Mouse (Mus musculus) midbrain, embryonic 12.5 days (tissue): ENCODE data around the gene Fanci. TPM values are rescaled to one million over a fixed set of nuclear protein-coding genes. Genes with fewer than 3 reads are reported as not detected.

Experiments used
- ATAC-seq: fragments of 200-750 bp; cut with Nextera tagmentation; 2 replicates; pipeline ENCODE4 v1.8.0; 2017; ENCODE audit warnings: low read depth, moderate TSS enrichment, moderate library complexity; ENCODE audit not compliant: low FRiP score
- H3K27ac ChIP-seq: fragments of 300-500 bp; sonication (generic); replicated peaks from 2 replicates; pipeline ENCODE4 v1.5.1; 2016; ENCODE audit warnings: mild to moderate bottlenecking
- H3K27me3 ChIP-seq: fragments of 300-500 bp; sonication (generic); 2 replicates; pipeline ENCODE4 v1.6.1; 2016; ENCODE audit warnings: mild to moderate bottlenecking
- H3K36me3 ChIP-seq: fragments of 300-500 bp; sonication (generic); 2 replicates; pipeline ENCODE4 v1.6.1; 2016
- H3K4me1 ChIP-seq: fragments of 300-500 bp; sonication (generic); 2 replicates; pipeline ENCODE4 v1.6.1; 2016
- H3K4me2 ChIP-seq: fragments of 300-500 bp; sonication (generic); replicated peaks from 2 replicates; pipeline ENCODE4 v1.6.1; 2016; ENCODE audit warnings: mild to moderate bottlenecking, moderate library complexity
- H3K4me3 ChIP-seq: fragments of 300-500 bp; sonication (generic); 2 replicates; pipeline ENCODE4 v1.5.1; 2016; ENCODE audit warnings: mild to moderate bottlenecking
- H3K9ac ChIP-seq: fragments of 300-500 bp; sonication (generic); replicated peaks from 2 replicates; pipeline ENCODE4 v1.6.1; 2016; ENCODE audit warnings: mild to moderate bottlenecking, moderate library complexity
- H3K9me3 ChIP-seq: fragments of 300-500 bp; sonication (generic); 2 replicates; pipeline ENCODE4 v1.6.1; 2016; ENCODE audit warnings: mild to moderate bottlenecking
- WGBS: fragments of 180-500 bp; shearing (Covaris S2); methylation state at CpG from one replicate; pipeline ENCODE4 v1.1.7; 2016; 5-methylcytosine and 5-hydroxymethylcytosine counted together
- polyA plus RNA-seq: library from polyadenylated mRNA; unstranded; fragments of >200 nt; fragmentation: Nextera tagmentation; extraction: Ambion mirVana; gene quantifications from 2 replicates; pipeline ENCODE4 v1.2.1, GENCODE M21; 2016

Gene Fanci
- polyA plus RNA-seq, 1 experiment from 2014 or later = 13.9 TPM

- no peak overlapping the region for H3K9ac ChIP-seq
- WGBS = 56% methylated on average over 5 of the region's 5 CpGs
- H3K4me3 ChIP-seq = no peak overlapping the region
- H3K36me3 ChIP-seq = no peaks in the 10 kb centered on the region
- H3K4me1 ChIP-seq = peaks cover 30% of the 10 kb centered on the region
- H3K4me2 ChIP-seq = no peak overlapping the region
- H3K27me3 ChIP-seq = no peaks in the 10 kb centered on the region
- no peak overlapping the region for H3K27ac ChIP-seq
- H3K9me3 ChIP-seq = no peaks in the 10 kb centered on the region
- ATAC-seq = no peak
Observed at GRCm38 (mm10) chr7:79390141-79390708, 1.5 kb upstream of the Fanci start.

- no peaks in the 10 kb centered on the region for H3K9me3 ChIP-seq
- H3K36me3 ChIP-seq = no peaks in the 10 kb centered on the region
- 31% methylated on average over 3 of the region's 3 CpGs for WGBS
- no peaks in the 10 kb centered on the region for H3K27me3 ChIP-seq
- H3K4me1 ChIP-seq = peaks cover 28% of the 10 kb centered on the region
- peak overlapping the region; percentile 69 for H3K4me3 ChIP-seq
- H3K9ac ChIP-seq = peak overlapping the region; percentile 60
- H3K27ac ChIP-seq = peak overlapping the region; percentile 79
- ATAC-seq = peak; percentile 8; the same call in 1 of the 2 replicates
- peak overlapping the region; percentile 93 for H3K4me2 ChIP-seq
Observed at GRCm38 (mm10) chr7:79391471-79391870, 258 bp upstream of the Fanci start.

- Histone ChIP-seq H3K36me3 (no peaks in the 10 kb centered on the region), H3K9ac (no peak overlapping the region; the same call in 1 of the 2 replicates), H3K27ac (no peak overlapping the region), H3K9me3 (no peaks in the 10 kb centered on the region), H3K27me3 (no peaks in the 10 kb centered on the region), H3K4me3 (peak overlapping the region; percentile 69), H3K4me1 (peaks cover 21% of the 10 kb centered on the region), H3K4me2 (peak overlapping the region; percentile 93)
- WGBS = 70% methylated on average over 9 of the region's 9 CpGs
- no peak for ATAC-seq
Observed at GRCm38 (mm10) chr7:79392860-79393513, 1.3 kb downstream of the Fanci start.

GRCm38 (mm10) chr7:79393924-79394323 lies 2.2 kb downstream of the Fanci start:
- no peak for ATAC-seq
- H3K4me3 ChIP-seq = no peak overlapping the region
- H3K27me3 ChIP-seq = no peaks in the 10 kb centered on the region
- 97% methylated on average over 7 of the region's 7 CpGs for WGBS
- no peaks in the 10 kb centered on the region for H3K9me3 ChIP-seq
- no peak overlapping the region for H3K4me2 ChIP-seq
- no peak overlapping the region for H3K9ac ChIP-seq
- peaks cover 15% of the 10 kb centered on the region for H3K4me1 ChIP-seq
- H3K27ac ChIP-seq = no peak overlapping the region
- H3K36me3 ChIP-seq = no peaks in the 10 kb centered on the region

- no peak overlapping the region for H3K4me2 ChIP-seq
- no peaks in the 10 kb centered on the region for H3K9me3 ChIP-seq
- no peak overlapping the region for H3K4me3 ChIP-seq
- H3K27ac ChIP-seq = no peak overlapping the region
- 73% methylated on average over 7 of the region's 7 CpGs for WGBS
- no peak overlapping the region for H3K9ac ChIP-seq
- no peak for ATAC-seq
- H3K4me1 ChIP-seq = peaks cover 15% of the 10 kb centered on the region
- H3K27me3 ChIP-seq = no peaks in the 10 kb centered on the region
- H3K36me3 ChIP-seq = no peaks in the 10 kb centered on the region
Observed at GRCm38 (mm10) chr7:79394666-79395065, 2.9 kb downstream of the Fanci start.

GRCm38 (mm10) chr7:79395186-79395585 lies 3.5 kb downstream of the Fanci start:
- H3K27ac ChIP-seq = no peak overlapping the region
- H3K36me3 ChIP-seq = no peaks in the 10 kb centered on the region
- no peaks in the 10 kb centered on the region for H3K27me3 ChIP-seq
- no peak overlapping the region for H3K4me3 ChIP-seq
- H3K4me1 ChIP-seq = peaks cover 15% of the 10 kb centered on the region
- no peaks in the 10 kb centered on the region for H3K9me3 ChIP-seq
- no peak overlapping the region for H3K4me2 ChIP-seq
- no peak overlapping the region for H3K9ac ChIP-seq
- 85% methylated on average over 7 of the region's 7 CpGs for WGBS
- ATAC-seq = no peak

- no peak overlapping the region for H3K27ac ChIP-seq
- H3K9ac ChIP-seq = no peak overlapping the region
- H3K4me1 ChIP-seq = peaks cover 9% of the 10 kb centered on the region
- no peak for ATAC-seq
- no peaks in the 10 kb centered on the region for H3K27me3 ChIP-seq
- no peaks in the 10 kb centered on the region for H3K36me3 ChIP-seq
- no peaks in the 10 kb centered on the region for H3K9me3 ChIP-seq
- H3K4me2 ChIP-seq = no peak overlapping the region
- H3K4me3 ChIP-seq = no peak overlapping the region
- 86% methylated on average over 10 of the region's 10 CpGs for WGBS
Observed at GRCm38 (mm10) chr7:79397446-79397963, 5.8 kb downstream of the Fanci start.

- no peak for ATAC-seq
- H3K27ac ChIP-seq = no peak overlapping the region
- H3K36me3 ChIP-seq = no peaks in the 10 kb centered on the region
- H3K4me1 ChIP-seq = 0 out of 2 replicates have a peak, but pooled peaks cover 2% of the 10 kb centered on the region
- no peak overlapping the region for H3K9ac ChIP-seq
- H3K4me2 ChIP-seq = no peak overlapping the region
- WGBS = 91% methylated on average over 8 of the region's 8 CpGs
- H3K4me3 ChIP-seq = no peak overlapping the region
- H3K9me3 ChIP-seq = no peaks in the 10 kb centered on the region
- no peaks in the 10 kb centered on the region for H3K27me3 ChIP-seq
Observed at GRCm38 (mm10) chr7:79398426-79398825, 6.7 kb downstream of the Fanci start.

GRCm38 (mm10) chr7:79398971-79399370 lies 7.2 kb downstream of the Fanci start:
- Histone ChIP-seq H3K4me3 (no peak overlapping the region), H3K36me3 (no peaks in the 10 kb centered on the region), H3K9me3 (no peaks in the 10 kb centered on the region), H3K27me3 (no peaks in the 10 kb centered on the region), H3K9ac (no peak overlapping the region), H3K4me2 (no peak overlapping the region), H3K4me1 (0 out of 2 replicates have a peak, but pooled peaks cover 2% of the 10 kb centered on the region), H3K27ac (no peak overlapping the region)
- no peak for ATAC-seq
- WGBS = 69% methylated on average over 12 of the region's 12 CpGs

- Histone ChIP-seq H3K9ac (no peak overlapping the region), H3K27me3 (no peaks in the 10 kb centered on the region), H3K36me3 (no peaks in the 10 kb centered on the region), H3K4me1 (no peaks in the 10 kb centered on the region), H3K9me3 (no peaks in the 10 kb centered on the region), H3K27ac (no peak overlapping the region), H3K4me2 (no peak overlapping the region), H3K4me3 (no peak overlapping the region)
- 81% methylated on average over 3 of the region's 3 CpGs for WGBS
- no peak for ATAC-seq
Observed at GRCm38 (mm10) chr7:79400296-79400695, 8.6 kb downstream of the Fanci start.

- H3K9ac ChIP-seq = no peak overlapping the region
- H3K4me2 ChIP-seq = no peak overlapping the region
- H3K27me3 ChIP-seq = no peaks in the 10 kb centered on the region
- no peak overlapping the region for H3K4me3 ChIP-seq
- no peaks in the 10 kb centered on the region for H3K4me1 ChIP-seq
- 0 out of 2 replicates have a peak, but pooled peaks cover 6% of the 10 kb centered on the region for H3K36me3 ChIP-seq
- ATAC-seq = no peak
- WGBS = 90% methylated on average over 18 of the region's 18 CpGs
- H3K9me3 ChIP-seq = no peaks in the 10 kb centered on the region
- no peak overlapping the region for H3K27ac ChIP-seq
Observed at GRCm38 (mm10) chr7:79414449-79415375, 23.0 kb downstream of the Fanci start.

- Histone ChIP-seq H3K36me3 (0 out of 2 replicates have a peak, but pooled peaks cover 5% of the 10 kb centered on the region), H3K27me3 (no peaks in the 10 kb centered on the region), H3K4me3 (no peak overlapping the region), H3K27ac (no peak overlapping the region), H3K4me1 (no peaks in the 10 kb centered on the region), H3K9ac (no peak overlapping the region), H3K4me2 (no peak overlapping the region), H3K9me3 (no peaks in the 10 kb centered on the region)
- ATAC-seq = no peak
- WGBS = 93% methylated on average over 7 of the region's 7 CpGs
Observed at GRCm38 (mm10) chr7:79419950-79420349, 28.2 kb downstream of the Fanci start.
